Comparison of ENCODE assay signal across 8 mouse cellular contexts in genomic region chr13:32337735-32338512, GRCm38 (mm10). TPM values are rescaled to one million over a fixed set of nuclear protein-coding genes. Genes with fewer than 3 reads are reported as not detected.
A peak's percentile ranks its signal among the peaks of the same experiment; 100 is the strongest.
DNase-seq lines count a peak whose midpoint lies in the region; ATAC-seq and TF ChIP-seq lines count a peak whose summit lies in the region.

No protein-coding gene starts in this region.

- no peak for TF ChIP-seq POLR2A in olfactory bulb, adult 2 months (IDR thresholded peaks at IDR 0.05; ENCODE audit: insufficient read depth, low read depth, low read length)

- peak overlapping the region; percentile 87 for H3K4me2 ChIP-seq in heart, embryonic 12.5 days
- H3K4me2 ChIP-seq in embryonic facial prominence, embryonic 13.5 days = peak overlapping the region; percentile 94
- H3K4me2 ChIP-seq in limb, embryonic 12.5 days = peak overlapping the region; percentile 80

- peaks cover under 1% of the 10 kb centered on the region; the same call in 1 of the 2 replicates for H3K36me3 ChIP-seq in heart, embryonic 12.5 days
- no peaks in the 10 kb centered on the region for H3K36me3 ChIP-seq in embryonic facial prominence, embryonic 13.5 days
- H3K36me3 ChIP-seq in limb, embryonic 12.5 days = no peaks in the 10 kb centered on the region

- H3K4me3 ChIP-seq in heart, embryonic 12.5 days = peak overlapping the region; percentile 80
- peak overlapping the region; percentile 69 for H3K4me3 ChIP-seq in embryonic facial prominence, embryonic 13.5 days
- peak overlapping the region; percentile 56 for H3K4me3 ChIP-seq in limb, embryonic 12.5 days (replicated peaks)
- peak overlapping the region; percentile 98 for H3K4me3 ChIP-seq in olfactory bulb, adult 2 months (ENCODE audit: insufficient read depth, low read depth, low read length)

- no peaks in the 10 kb centered on the region for H3K27me3 ChIP-seq in heart, embryonic 12.5 days (replicated peaks)
- no peaks in the 10 kb centered on the region for H3K27me3 ChIP-seq in embryonic facial prominence, embryonic 13.5 days
- H3K27me3 ChIP-seq in limb, embryonic 12.5 days = no peaks in the 10 kb centered on the region

- intact Hi-C loops in heart, postnatal 25 days (cut with DNase I) = loop anchor here (10.0 kb wide), 1 partner anchor 467 kb away; the partner anchor contains the start of genes D930007J09Rik and Wrnip1

- no peak for TF ChIP-seq CTCF in olfactory bulb, adult 2 months (IDR thresholded peaks at IDR 0.05; ENCODE audit: insufficient read depth, low read depth, low read length)

- H3K27ac ChIP-seq in heart, embryonic 12.5 days (ENCODE audit: poor library complexity, severe bottlenecking) = peak overlapping the region; percentile 22
- H3K27ac ChIP-seq in embryonic facial prominence, embryonic 13.5 days = peak overlapping the region; percentile 18; the same call in 1 of the 2 replicates
- H3K27ac ChIP-seq in limb, embryonic 12.5 days = peak overlapping the region; percentile 4; the same call in 1 of the 2 replicates
- H3K27ac ChIP-seq in olfactory bulb, adult 2 months (ENCODE audit: insufficient read depth, low read depth, low read length) = peak overlapping the region; percentile 66

- DNase-seq in heart, postnatal 25 days (ENCODE audit: low spot score) = no peak
- no peak for DNase-seq in adrenal gland, adult 18-20 months (ENCODE audit: low spot score in 2 of 2)
- no peak for DNase-seq in cerebellum, postnatal 25 days

- peak overlapping the region; percentile 89 for H3K9ac ChIP-seq in heart, embryonic 12.5 days
- H3K9ac ChIP-seq in embryonic facial prominence, embryonic 13.5 days = peak overlapping the region; percentile 84
- peak overlapping the region; percentile 66 for H3K9ac ChIP-seq in limb, embryonic 12.5 days (replicated peaks)

- no peaks in the 10 kb centered on the region for H3K9me3 ChIP-seq in heart, embryonic 12.5 days (replicated peaks)
- H3K9me3 ChIP-seq in embryonic facial prominence, embryonic 13.5 days = no peaks in the 10 kb centered on the region
- no peaks in the 10 kb centered on the region for H3K9me3 ChIP-seq in limb, embryonic 12.5 days

- WGBS in heart, embryonic 12.5 days = 4% methylated on average over 32 of the region's 32 CpGs
- WGBS in embryonic facial prominence, embryonic 13.5 days = 4% methylated on average over 32 of the region's 32 CpGs
- WGBS in limb, embryonic 12.5 days = 5% methylated on average over 32 of the region's 32 CpGs
- 4% methylated on average over 32 of the region's 32 CpGs for WGBS in olfactory bulb, adult 2 months

- peak; percentile 69; the same call in 1 of the 2 replicates for ATAC-seq in heart, embryonic 12.5 days (ENCODE audit: insufficient number of reproducible peaks, low FRiP score)
- ATAC-seq in CD4-positive, CD25-positive, alpha-beta regulatory T cell, adult 4 months = peak; percentile 40
- ATAC-seq in embryonic facial prominence, embryonic 13.5 days (ENCODE audit: insufficient number of reproducible peaks, insufficient read depth, low FRiP score, low TSS enrichment, low read depth) = peak; percentile 63; the same call in 1 of the 2 replicates
- peak; percentile 71 for ATAC-seq in limb, embryonic 12.5 days (ENCODE audit: insufficient number of reproducible peaks, insufficient read depth, low FRiP score, low TSS enrichment, low read depth)

- H3K4me1 ChIP-seq in heart, embryonic 12.5 days (replicated peaks) = peaks cover 4% of the 10 kb centered on the region
- H3K4me1 ChIP-seq in embryonic facial prominence, embryonic 13.5 days = no peaks in the 10 kb centered on the region
- peaks cover 15% of the 10 kb centered on the region; the same call in 1 of the 2 replicates for H3K4me1 ChIP-seq in limb, embryonic 12.5 days (replicated peaks)
- H3K4me1 ChIP-seq in olfactory bulb, adult 2 months (ENCODE audit: control insufficient read depth, insufficient read depth, low read length) = no peaks in the 10 kb centered on the region

RNA-seq across cellular contexts. Expression of gene Gmds, which starts 0.6 kb away (rescaled TPM):
- polyA plus RNA-seq in heart, embryonic 12.5 days (2016; fragmentation: Nextera tagmentation; extraction: Ambion mirVana) = 26.7 and 26.9 TPM in 2 replicates
- total RNA-seq in heart, postnatal 25 days (2021) = 1 to 10 TPM; 4.5 to 5.1 TPM
- polyA plus RNA-seq in CD4-positive, CD25-positive, alpha-beta regulatory T cell, adult 4 months (2017; shearing (Covaris generic)) = 10 to 100 TPM; 12.9 to 21.0 TPM
- polyA plus RNA-seq in embryonic facial prominence, embryonic 13.5 days (2015; fragmentation: Nextera tagmentation; extraction: Ambion mirVana) = 41.0 and 48.6 TPM in 2 replicates
- 37.3 and 39.7 TPM in 2 replicates for polyA plus RNA-seq in limb, embryonic 12.5 days (2016; fragmentation: Nextera tagmentation; extraction: Ambion mirVana)
- not detected in 2 replicates for polyA plus RNA-seq in olfactory bulb, adult 2 months (2012; ENCODE audit: insufficient read depth, insufficient read length, low replicate concordance, missing spikeins)
- total RNA-seq in adrenal gland, adult 18-20 months (2021) = 1 to 10 TPM; 6.8 to 7.0 TPM

Comparison
In these comparisons a context has a peak if more than half of its experiments do, and no peak if none do; other contexts are left out.
1. H3K27ac ChIP-seq: peak in every context shown above with its lines; median percentile 66 in olfactory bulb, adult 2 months; 22 in heart, embryonic 12.5 days; 18 in embryonic facial prominence, embryonic 13.5 days; 4 in limb, embryonic 12.5 days.
2. RNA of gene Gmds, which starts 0.6 kb away (polyA plus RNA-seq): 41.0 to 48.6 TPM in embryonic facial prominence, embryonic 13.5 days, 37.3 to 39.7 TPM in limb, embryonic 12.5 days, 26.7 to 26.9 TPM in heart, embryonic 12.5 days and 12.9 to 21.0 TPM in CD4-positive, CD25-positive, alpha-beta regulatory T cell, adult 4 months; not detected in olfactory bulb, adult 2 months; every median in the first group is over 10 times any median in the second.
3. Peak in every context shown above with its lines, with median percentiles within 50 percentile points of each other: ATAC-seq, H3K4me2 ChIP-seq, H3K4me3 ChIP-seq and H3K9ac ChIP-seq.